18 mouse cellular contexts compared by ENCODE assay signal in genomic region chr3:103572526-103572925, GRCm38 (mm10). TPM values are rescaled to one million over a fixed set of nuclear protein-coding genes. Genes with fewer than 3 reads are reported as not detected.
"Had no signal": no experiment of that assay in that cellular context is flagged by ENCODE, and none has a peak within 500 bp of the region (broad histone marks: within the 10 kb centered on the region; RNA-seq: fewer than 3 reads in every experiment).

No protein-coding gene starts in this region.

- H3K4me2 ChIP-seq: liver, embryonic 13.5 days had no signal

- H3K9ac ChIP-seq: liver, embryonic 13.5 days had no signal

- DNase-seq: kidney, postnatal 25 days; layer of hippocampus, adult 9-11 months; liver, embryonic 13.5 days; lung, adult 2 months; lung, postnatal 14 days; lung, postnatal 4 days; right cerebral cortex, adult 18-20 months; right cerebral cortex, postnatal 14 days; right cerebral cortex, postnatal 4 days; thymus, adult 2 months; thymus, postnatal 14 days; thymus, postnatal 4 days had no signal

- H3K4me1 ChIP-seq: liver, embryonic 13.5 days had no signal

- H3K27ac ChIP-seq: kidney, postnatal 0 days; layer of hippocampus, adult 2 months; liver, embryonic 13.5 days; stomach, postnatal 0 days had no signal

- H3K4me3 ChIP-seq: liver, embryonic 13.5 days had no signal

- H3K36me3 ChIP-seq: liver, embryonic 13.5 days had no signal

- H3K9me3 ChIP-seq: liver, embryonic 13.5 days had no signal

RNA-seq across cellular contexts. Expression of gene Syt6, which starts 2.5 kb away (rescaled TPM):
- total RNA-seq: liver, adult 2 months; megakaryocyte-erythroid progenitor cell, adult 5-6 weeks had no signal
- polyA plus RNA-seq: liver, adult 2 months; liver, embryonic 13.5 days; liver, embryonic 16.5 days had no signal
